Mouse (Mus musculus) brain, embryonic 14.5 days (tissue): Measurements from ENCODE around the gene Kalrn.

ENCODE experiments used
- CTCF ChIP-seq: fragments of 200-500 bp; IDR thresholded peaks from 2 replicates; pipeline ENCODE4 v1.5.1; 2012; ENCODE audit warnings: inconsistent platforms, mild to moderate bottlenecking, moderate library complexity, borderline replicate concordance; ENCODE audit not compliant: insufficient read depth, insufficient read length; ENCODE audit errors: extremely low read depth
- POLR2A ChIP-seq: fragments of 200-500 bp; IDR thresholded peaks from 2 replicates; pipeline ENCODE4 v1.6.1; 2012; ENCODE audit warnings: mild to moderate bottlenecking, inconsistent platforms, borderline replicate concordance; ENCODE audit not compliant: poor library complexity, insufficient read depth, insufficient read length, severe bottlenecking; ENCODE audit errors: extremely low read depth

DNA sequence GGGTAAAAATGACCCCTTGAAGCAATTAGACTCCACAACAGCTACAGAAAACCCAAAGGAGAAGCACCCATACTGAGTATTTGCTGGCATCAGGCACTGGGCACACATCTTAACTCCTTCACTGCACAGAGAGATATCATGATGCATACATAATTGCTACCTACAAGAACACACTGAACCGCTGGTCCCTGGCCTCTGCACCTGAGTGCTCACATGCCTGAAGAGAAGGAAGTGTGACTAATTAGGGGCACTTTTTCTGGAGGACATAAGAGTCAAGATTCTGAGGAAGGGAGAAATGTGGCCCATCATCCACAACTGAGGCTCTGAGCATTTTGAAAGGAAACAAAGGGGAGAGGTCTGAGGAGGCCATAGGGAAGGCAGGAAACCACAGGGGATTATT lies 65.2 kb downstream of the Kalrn start:
- TF ChIP-seq CTCF = no peak
- no peak for TF ChIP-seq POLR2A
